Mouse (Mus musculus) adrenal gland, postnatal 25 days (tissue): ENCODE measurements at regions not wholly inside any gene's neighbourhood (a gene's known extent, or its start where the extent isn't known, plus 50 kb on each side); places are given as distances from the start of the nearest gene placed in this dataset.

Experiments used
- DNase-seq: peaks from one replicate; pipeline ENCODE4 v3.0.0; 2021; ENCODE audit warnings: mixed read lengths

GRCm38 (mm10) chr19:33048754-33049442 lies 291.6 kb downstream of the Pten start:
- DNase-seq, result no peak

GRCm38 (mm10) chr19:33053199-33053867 lies 296.0 kb downstream of the Pten start:
- DNase-seq, result no peak

GRCm38 (mm10) chr19:33056372-33056791 lies 299.1 kb downstream of the Pten start:
- no peak for DNase-seq

GRCm38 (mm10) chr19:33061006-33061405 lies 303.7 kb downstream of the Pten start:
- no peak for DNase-seq

- no peak for DNase-seq
Observed at GRCm38 (mm10) chr19:33062165-33063058, 305.1 kb downstream of the Pten start.

GRCm38 (mm10) chr19:33065274-33066200 lies 308.2 kb downstream of the Pten start:
- no peak for DNase-seq

GRCm38 (mm10) chr19:33068351-33068955 lies 311.2 kb downstream of the Pten start:
- peak; percentile 45 for DNase-seq

GRCm38 (mm10) chr19:33069761-33070160 lies 312.5 kb downstream of the Pten start:
- DNase-seq, result no peak

GRCm38 (mm10) chr19:33072299-33072698 lies 315.0 kb downstream of the Pten start:
- no peak for DNase-seq

- DNase-seq, result no peak
Observed at GRCm38 (mm10) chr19:33074907-33075306, 317.2 kb downstream of the Rnls start.

- DNase-seq, result no peak
Observed at GRCm38 (mm10) chr19:33078681-33079360, 313.3 kb downstream of the Rnls start.

GRCm38 (mm10) chr19:33079959-33080358 lies 312.1 kb downstream of the Rnls start:
- no peak for DNase-seq

GRCm38 (mm10) chr19:33081493-33081892 lies 310.6 kb downstream of the Rnls start:
- no peak for DNase-seq

GRCm38 (mm10) chr19:33083371-33083770 lies 308.7 kb downstream of the Rnls start:
- DNase-seq, result no peak

- DNase-seq, result no peak
Observed at GRCm38 (mm10) chr19:33084683-33085082, 307.4 kb downstream of the Rnls start.
